Mouse (Mus musculus) liver, embryonic 16.5 days (tissue): ENCODE measurements around the gene Dpp7. TPM values are rescaled to one million over a fixed set of nuclear protein-coding genes. Genes with fewer than 3 reads are reported as not detected.

Experiments
- ATAC-seq: fragments of 200-750 bp; cut with Nextera tagmentation; 2 replicates; pipeline ENCODE4 v1.8.0; 2017; ENCODE audit warnings: low read depth, mild to moderate bottlenecking, moderate number of reproducible peaks, moderate library complexity
- H3K27ac ChIP-seq: fragments of 300-500 bp; sonication (generic); 2 replicates; pipeline ENCODE4 v1.5.1; 2014; ENCODE audit warnings: mild to moderate bottlenecking, low read length
- H3K27me3 ChIP-seq: fragments of 300-500 bp; sonication (generic); 2 replicates; pipeline ENCODE4 v1.6.1; 2014; ENCODE audit warnings: low read depth, low read length, mixed read lengths; ENCODE audit not compliant: control insufficient read depth, insufficient read depth
- H3K36me3 ChIP-seq: fragments of 300-500 bp; sonication (generic); 2 replicates; pipeline ENCODE4 v1.6.1; 2014; ENCODE audit warnings: mild to moderate bottlenecking; ENCODE audit not compliant: control insufficient read depth, insufficient read depth
- H3K4me1 ChIP-seq: fragments of 300-500 bp; sonication (generic); 2 replicates; pipeline ENCODE4 v1.6.1; 2014; ENCODE audit warnings: low read depth, low read length, mixed read lengths; ENCODE audit not compliant: control insufficient read depth
- H3K4me2 ChIP-seq: fragments of 300-500 bp; sonication (generic); 2 replicates; pipeline ENCODE4 v1.6.1; 2014; ENCODE audit warnings: low read depth, low read length, mixed read lengths
- H3K4me3 ChIP-seq: fragments of 300-500 bp; sonication (generic); 2 replicates; pipeline ENCODE4 v1.5.1; 2014; ENCODE audit warnings: low read depth, mild to moderate bottlenecking, low read length
- H3K9ac ChIP-seq: fragments of 300-500 bp; sonication (generic); 2 replicates; pipeline ENCODE4 v1.6.1; 2014; ENCODE audit warnings: low read depth, low read length
- H3K9me3 ChIP-seq: fragments of 300-500 bp; sonication (generic); replicated peaks from 2 replicates; pipeline ENCODE4 v1.6.1; 2016; ENCODE audit warnings: low read length; ENCODE audit not compliant: control insufficient read depth
- WGBS: fragments of 180-500 bp; shearing (Covaris S2); extraction: QIAGEN DNeasy Blood & Tissue Kit; methylation state at CpG from one replicate; pipeline ENCODE4 v1.1.7; 2014; ENCODE audit not compliant: insufficient replicate concordance; 5-methylcytosine and 5-hydroxymethylcytosine counted together
- polyA plus RNA-seq: library from polyadenylated mRNA; unstranded; fragments of >200 nt; fragmentation: Nextera tagmentation; extraction: Ambion mirVana; gene quantifications from 2 replicates; pipeline ENCODE4 v1.2.1, GENCODE M21; 2015

Dpp7 gene
- polyA plus RNA-seq, 1 experiment from 2014 or later, result 11.5 TPM

DNA sequence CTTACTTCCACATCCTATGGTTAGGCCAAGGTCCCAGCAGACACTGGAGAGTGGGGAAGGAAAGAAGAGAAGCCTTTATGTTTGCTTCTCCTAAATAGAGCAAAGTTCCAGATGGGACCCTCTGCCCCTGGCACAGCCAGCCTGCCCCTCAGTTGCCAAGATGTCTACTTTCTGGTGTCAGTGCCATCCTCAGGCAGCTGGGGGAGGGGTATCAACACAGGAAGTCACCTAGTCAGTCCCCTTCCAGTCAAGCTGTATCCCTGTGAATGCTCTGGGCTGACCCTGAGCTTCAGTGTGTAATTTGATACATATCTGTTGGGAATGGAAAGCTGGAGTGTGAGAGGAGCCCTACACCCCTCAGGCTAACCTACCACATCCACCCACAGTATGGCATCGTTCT is 40.9 kb upstream of the Dpp7 start:
- Histone ChIP-seq H3K27me3 (peaks cover 76% of the 10 kb centered on the region), H3K4me3 (no peak overlapping the region), H3K9ac (no peak overlapping the region), H3K27ac (no peak overlapping the region), H3K4me1 (peaks cover 8% of the 10 kb centered on the region), H3K36me3 (no peaks in the 10 kb centered on the region), H3K4me2 (no peak overlapping the region), H3K9me3 (no peaks in the 10 kb centered on the region)
- ATAC-seq, result no peak
- 8% methylated on average over 1 of the region's 1 CpGs for WGBS

DNA sequence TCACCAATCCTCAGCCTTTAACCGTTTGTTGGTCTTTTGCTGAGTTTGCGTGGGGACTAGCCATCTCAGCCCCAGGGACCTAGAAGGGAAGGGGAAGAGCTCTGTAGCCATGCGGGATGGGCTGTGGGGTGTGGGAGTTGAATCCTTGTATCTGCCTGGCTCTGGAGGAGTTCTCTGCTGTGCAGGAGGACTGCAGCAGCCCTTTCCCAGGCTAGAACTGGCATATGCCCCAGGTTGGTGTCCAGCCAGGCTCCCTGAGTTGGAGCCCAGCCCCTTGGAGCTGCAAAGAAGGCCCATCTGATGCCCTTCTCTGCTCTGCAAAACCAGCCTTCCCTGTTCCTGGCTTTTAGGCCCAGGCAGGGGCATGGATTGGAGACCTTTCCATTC is 40.4 kb upstream of the Dpp7 start:
- H3K36me3 ChIP-seq, result no peaks in the 10 kb centered on the region
- no peak overlapping the region for H3K4me3 ChIP-seq
- no peak overlapping the region for H3K9ac ChIP-seq
- peaks cover 74% of the 10 kb centered on the region for H3K27me3 ChIP-seq
- H3K4me1 ChIP-seq, result peaks cover 8% of the 10 kb centered on the region
- H3K9me3 ChIP-seq, result no peaks in the 10 kb centered on the region
- H3K27ac ChIP-seq, result no peak overlapping the region
- H3K4me2 ChIP-seq, result 0 out of 2 replicates have a peak overlapping the region, but pooled peaks have one; percentile 64
- WGBS, result 23% methylated on average over 3 of the region's 3 CpGs
- no peak for ATAC-seq

- H3K27ac ChIP-seq, result no peak within 1 kb of the TSS
- H3K27me3 ChIP-seq, result peaks cover 68% of the 10 kb centered on the region
- under 1% methylated on average over 57 of the region's 57 CpGs for WGBS
Observed at GRCm38 (mm10) chr2:25395721-25396596, 39.8 kb upstream of the Dpp7 start, which contains the start of gene Entpd2. TSS of gene Entpd2 (plus strand) at chr2:25395874.

GRCm38 (mm10) chr2:25394281-25395221 is 38.4 kb upstream of the Dpp7 start:
- Histone ChIP-seq H3K4me2 (no peak overlapping the region), H3K9me3 (no peaks in the 10 kb centered on the region), H3K4me3 (no peak overlapping the region), H3K4me1 (peaks cover 7% of the 10 kb centered on the region), H3K27me3 (peaks cover 54% of the 10 kb centered on the region), H3K9ac (no peak overlapping the region), H3K27ac (no peak overlapping the region), H3K36me3 (no peaks in the 10 kb centered on the region)
- 42% methylated on average over 3 of the region's 3 CpGs for WGBS
- no peak for ATAC-seq

More at GRCm38 (mm10) chr2:25395721-25396596, 39.8 kb upstream of the Dpp7 start, which contains the start of gene Entpd2:
- peak; percentile 64 for ATAC-seq
- H3K4me1 ChIP-seq, result peaks cover 8% of the 10 kb centered on the region
- H3K4me2 ChIP-seq, result peak within 1 kb of the TSS; percentile 64
- H3K4me3 ChIP-seq, result peak within 1 kb of the TSS; percentile 48
- no peaks in the 10 kb centered on the region for H3K9me3 ChIP-seq
- H3K9ac ChIP-seq, result 0 out of 2 replicates have a peak within 1 kb of the TSS, but pooled peaks have one; percentile 16
- H3K36me3 ChIP-seq, result no peaks in the 10 kb centered on the region

DNA sequence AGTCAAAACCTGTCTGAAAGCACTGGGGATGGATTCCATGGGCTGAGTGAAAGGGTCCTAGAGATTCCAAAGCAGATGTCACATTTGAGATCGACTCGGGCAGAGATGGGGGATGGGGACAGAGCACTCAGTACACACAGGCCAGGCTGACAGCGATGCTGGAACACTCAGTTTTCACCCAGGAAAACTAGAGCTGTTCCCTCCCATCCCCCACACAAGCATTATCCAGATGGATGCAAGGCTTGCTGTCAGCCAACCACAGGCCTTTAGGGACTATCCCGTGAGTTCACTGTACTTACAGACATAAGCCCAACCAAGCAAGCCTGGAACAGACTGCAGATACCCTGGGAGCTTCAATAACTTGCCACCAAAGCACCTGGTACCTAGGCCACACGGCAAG is 35.1 kb upstream of the Dpp7 start:
- 61% methylated on average over 5 of the region's 5 CpGs for WGBS
- no peak overlapping the region for H3K4me2 ChIP-seq
- no peak overlapping the region for H3K4me3 ChIP-seq
- H3K36me3 ChIP-seq, result no peaks in the 10 kb centered on the region
- H3K9ac ChIP-seq, result no peak overlapping the region
- H3K27me3 ChIP-seq, result peaks cover 27% of the 10 kb centered on the region
- peaks cover 7% of the 10 kb centered on the region for H3K4me1 ChIP-seq
- ATAC-seq, result no peak
- no peak overlapping the region for H3K27ac ChIP-seq
- no peaks in the 10 kb centered on the region for H3K9me3 ChIP-seq

DNA sequence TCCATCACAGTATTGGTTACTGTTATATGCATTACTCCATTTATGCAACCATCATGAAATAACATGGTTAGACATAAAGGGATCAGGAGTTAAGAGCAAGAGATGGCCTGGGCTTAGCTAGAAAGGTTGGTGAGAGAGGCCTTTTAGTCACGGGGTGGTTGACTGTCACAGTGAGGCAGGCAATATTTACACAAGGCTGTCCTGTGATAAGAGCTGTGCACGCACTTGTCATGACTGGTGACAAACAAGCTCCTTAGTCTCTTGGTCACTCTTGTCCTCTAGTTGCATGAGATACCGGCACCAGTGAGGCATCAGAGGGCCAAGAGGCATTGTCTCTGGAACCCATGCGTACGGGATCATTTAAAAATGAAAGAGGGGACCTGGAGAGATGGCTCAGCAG is 28.3 kb upstream of the Dpp7 start:
- WGBS, result 53% methylated on average over 5 of the region's 5 CpGs

GRCm38 (mm10) chr2:25376589-25376988 is 20.4 kb upstream of the Dpp7 start:
- peaks cover 15% of the 10 kb centered on the region for H3K36me3 ChIP-seq
- 67% methylated on average over 4 of the region's 4 CpGs for WGBS
- no peak for ATAC-seq
- no peaks in the 10 kb centered on the region for H3K9me3 ChIP-seq
- H3K27ac ChIP-seq, result no peak overlapping the region
- no peak overlapping the region for H3K4me3 ChIP-seq
- no peak overlapping the region for H3K4me2 ChIP-seq
- H3K4me1 ChIP-seq, result peaks cover 30% of the 10 kb centered on the region
- no peaks in the 10 kb centered on the region for H3K27me3 ChIP-seq
- no peak overlapping the region for H3K9ac ChIP-seq

More for the DNA sequence above, 28.3 kb upstream of the Dpp7 start:
- H3K9me3 ChIP-seq, result no peaks in the 10 kb centered on the region
- H3K4me2 ChIP-seq, result no peak overlapping the region
- no peaks in the 10 kb centered on the region for H3K4me1 ChIP-seq
- H3K36me3 ChIP-seq, result no peaks in the 10 kb centered on the region
- no peak overlapping the region for H3K4me3 ChIP-seq
- H3K9ac ChIP-seq, result no peak overlapping the region
- peak; percentile 82 for ATAC-seq
- H3K27ac ChIP-seq, result no peak overlapping the region
- no peaks in the 10 kb centered on the region for H3K27me3 ChIP-seq

DNA sequence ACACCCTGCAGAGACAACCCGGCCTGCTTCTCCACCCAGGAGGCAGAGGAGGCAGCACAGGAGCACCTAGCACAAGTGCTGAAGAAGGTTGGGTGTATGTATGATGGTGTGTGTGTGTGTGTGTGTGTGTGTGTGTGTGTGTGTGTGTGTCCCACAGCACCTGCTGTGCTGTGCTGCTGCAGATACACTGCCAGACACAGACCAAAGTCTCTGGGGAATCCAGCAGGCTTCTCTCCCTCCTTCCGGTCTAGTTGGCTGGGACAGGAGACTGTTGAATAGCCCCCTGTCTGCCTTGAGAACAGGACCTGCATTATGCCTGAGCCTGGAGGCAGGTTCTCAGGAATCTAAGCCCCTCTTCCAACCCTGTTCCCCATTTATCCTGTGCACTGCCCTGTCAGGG is 17.3 kb upstream of the Dpp7 start:
- peaks cover 47% of the 10 kb centered on the region for H3K4me1 ChIP-seq
- WGBS, result 35% methylated on average over 2 of the region's 2 CpGs
- H3K4me2 ChIP-seq, result peak overlapping the region; percentile 92
- H3K27me3 ChIP-seq, result no peaks in the 10 kb centered on the region
- no peak overlapping the region for H3K27ac ChIP-seq
- H3K9me3 ChIP-seq, result no peaks in the 10 kb centered on the region
- peaks cover 15% of the 10 kb centered on the region for H3K36me3 ChIP-seq
- H3K4me3 ChIP-seq, result peak overlapping the region; percentile 85
- no peak for ATAC-seq
- H3K9ac ChIP-seq, result peak overlapping the region; percentile 83
